Mouse (Mus musculus) limb, embryonic 12.5 days (tissue): Measurements from ENCODE around the gene Olfr1443. TPM values are rescaled to one million over a fixed set of nuclear protein-coding genes. Genes with fewer than 3 reads are reported as not detected.
"Not testable (repeated sequence)": the region's sequence is repeated elsewhere in the genome, so short reads cannot be mapped to it uniquely, and the experiment has no call there.

Experiments used
- ATAC-seq: fragments of 200-750 bp; cut with Nextera tagmentation; 2 replicates; pipeline ENCODE4 v1.8.0; 2017; ENCODE audit warnings: low read depth, moderate TSS enrichment; ENCODE audit not compliant: insufficient number of reproducible peaks, insufficient read depth, low FRiP score, low TSS enrichment
- H3K27ac ChIP-seq: fragments of 300-500 bp; sonication (generic); 2 replicates; pipeline ENCODE4 v1.5.1; 2016; ENCODE audit warnings: mild to moderate bottlenecking, moderate library complexity
- H3K27me3 ChIP-seq: fragments of 300-500 bp; sonication (generic); 2 replicates; pipeline ENCODE4 v1.6.1; 2016; ENCODE audit warnings: mild to moderate bottlenecking, moderate library complexity
- H3K36me3 ChIP-seq: fragments of 300-500 bp; sonication (generic); 2 replicates; pipeline ENCODE4 v1.6.1; 2016; ENCODE audit warnings: mild to moderate bottlenecking, moderate library complexity
- H3K4me1 ChIP-seq: fragments of 300-500 bp; sonication (generic); replicated peaks from 2 replicates; pipeline ENCODE4 v1.6.1; 2016
- H3K4me2 ChIP-seq: fragments of 300-500 bp; sonication (generic); 2 replicates; pipeline ENCODE4 v1.6.1; 2016; ENCODE audit warnings: mild to moderate bottlenecking, moderate library complexity
- H3K4me3 ChIP-seq: fragments of 300-500 bp; sonication (generic); replicated peaks from 2 replicates; pipeline ENCODE4 v1.5.1; 2016; ENCODE audit warnings: mild to moderate bottlenecking
- H3K9ac ChIP-seq: fragments of 300-500 bp; sonication (generic); replicated peaks from 2 replicates; pipeline ENCODE4 v1.6.1; 2016; ENCODE audit warnings: mild to moderate bottlenecking, moderate library complexity
- H3K9me3 ChIP-seq: fragments of 300-500 bp; sonication (generic); 2 replicates; pipeline ENCODE4 v1.6.1; 2016; ENCODE audit warnings: mild to moderate bottlenecking, moderate library complexity
- WGBS: fragments of 180-500 bp; shearing (Covaris S2); methylation state at CpG from one replicate; pipeline ENCODE4 v1.1.7; 2016; 5-methylcytosine and 5-hydroxymethylcytosine counted together
- polyA plus RNA-seq: library from polyadenylated mRNA; unstranded; fragments of >200 nt; fragmentation: Nextera tagmentation; extraction: Ambion mirVana; gene quantifications from 2 replicates; pipeline ENCODE4 v1.2.1, GENCODE M21; 2016

The Olfr1443 gene
- not detected in 2 replicates for polyA plus RNA-seq

DNA sequence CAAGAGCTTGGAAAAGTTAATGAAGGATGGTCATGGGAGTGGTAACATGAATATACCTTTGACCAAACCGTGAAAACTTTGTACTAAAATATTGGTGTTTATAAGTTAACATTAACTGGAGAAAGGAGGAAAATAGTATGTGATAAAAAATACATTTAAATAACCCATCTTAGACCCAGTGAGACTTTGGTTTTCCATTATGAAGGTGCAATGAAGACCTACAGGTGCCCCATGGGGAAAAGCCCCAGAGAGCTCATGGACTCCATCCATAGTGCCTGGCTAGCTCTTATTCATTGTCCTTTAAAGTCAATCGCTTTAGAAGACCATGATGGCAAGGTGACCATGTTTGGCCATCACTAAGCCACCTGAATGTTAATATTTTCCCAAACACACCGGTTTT is at the start of gene Olfr1443:
Gene Olfr1443, plus strand, starts transcription at position 301 of the 400 bp plus-strand sequence.
- Histone ChIP-seq H3K4me2 (no peak within 1 kb of the TSS), H3K9ac (no peak within 1 kb of the TSS), H3K4me3 (no peak within 1 kb of the TSS), H3K4me1 (no peaks in the 10 kb centered on the region), H3K27me3 (no peaks in the 10 kb centered on the region), H3K36me3 (no peaks in the 10 kb centered on the region), H3K9me3 (no peaks in the 10 kb centered on the region), H3K27ac (no peak within 1 kb of the TSS)
- ATAC-seq, result no peak
- WGBS, result 66% methylated on average over 3 of the region's 3 CpGs

DNA sequence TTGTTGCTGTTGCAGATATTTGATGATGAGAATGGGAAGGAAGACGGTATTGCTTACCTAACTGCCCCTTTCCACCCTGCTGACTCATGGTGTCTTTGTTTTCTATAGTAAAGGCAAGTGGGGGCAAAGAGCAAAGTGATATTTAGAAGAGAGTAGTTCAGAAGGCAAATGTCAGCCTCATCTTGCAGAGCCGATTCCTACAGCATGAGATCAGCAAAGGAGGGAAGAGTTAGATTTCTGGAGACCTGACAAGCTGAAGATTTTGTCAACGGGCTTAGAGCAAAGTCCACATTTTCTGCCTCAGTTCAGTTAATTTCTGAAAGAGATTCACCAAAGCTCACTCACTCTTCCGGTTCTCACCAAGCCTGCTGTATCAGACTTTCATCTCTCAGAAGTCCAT is 44.7 kb upstream of the Olfr1443 start, which contains the start of gene Glyat:
Gene Glyat, plus strand, starts transcription at position 133 of the 400 bp plus-strand sequence.
- ATAC-seq, result no peak

DNA sequence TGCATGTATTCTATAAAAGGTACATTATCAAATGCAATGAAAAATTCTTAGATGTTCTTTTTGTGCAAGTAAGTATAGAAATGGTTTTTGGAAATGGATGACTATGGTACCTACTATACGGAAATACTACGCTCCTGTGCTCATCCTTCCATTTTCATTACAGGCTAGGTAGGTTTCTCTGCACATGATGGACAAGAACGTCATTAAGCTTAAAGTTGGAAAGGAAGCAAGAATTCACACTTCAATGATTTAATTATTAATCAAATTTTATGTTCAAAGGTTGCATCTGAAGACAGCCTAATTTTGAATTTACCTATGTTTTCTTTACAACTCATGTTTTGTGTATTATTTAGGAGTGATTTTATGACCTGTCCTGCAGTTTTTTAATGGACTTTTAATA is 43.7 kb upstream of the Olfr1443 start:
- Histone ChIP-seq H3K27me3 (no peaks in the 10 kb centered on the region), H3K4me3 (no peak overlapping the region), H3K4me1 (no peaks in the 10 kb centered on the region), H3K9ac (no peak overlapping the region), H3K27ac (no peak overlapping the region), H3K9me3 (no peaks in the 10 kb centered on the region), H3K4me2 (no peak overlapping the region), H3K36me3 (no peaks in the 10 kb centered on the region)
- ATAC-seq, result no peak
- 83% methylated on average over 3 of the region's 3 CpGs for WGBS

More for the DNA sequence above, 44.7 kb upstream of the Olfr1443 start, which contains the start of gene Glyat:
- no peaks in the 10 kb centered on the region for H3K27me3 ChIP-seq
- WGBS, result 80% methylated on average over 4 of the region's 4 CpGs
- no peak within 1 kb of the TSS for H3K9ac ChIP-seq
- H3K4me2 ChIP-seq, result no peak within 1 kb of the TSS
- no peaks in the 10 kb centered on the region for H3K9me3 ChIP-seq
- H3K4me1 ChIP-seq, result no peaks in the 10 kb centered on the region
- H3K36me3 ChIP-seq, result no peaks in the 10 kb centered on the region
- no peak within 1 kb of the TSS for H3K27ac ChIP-seq
- no peak within 1 kb of the TSS for H3K4me3 ChIP-seq

DNA sequence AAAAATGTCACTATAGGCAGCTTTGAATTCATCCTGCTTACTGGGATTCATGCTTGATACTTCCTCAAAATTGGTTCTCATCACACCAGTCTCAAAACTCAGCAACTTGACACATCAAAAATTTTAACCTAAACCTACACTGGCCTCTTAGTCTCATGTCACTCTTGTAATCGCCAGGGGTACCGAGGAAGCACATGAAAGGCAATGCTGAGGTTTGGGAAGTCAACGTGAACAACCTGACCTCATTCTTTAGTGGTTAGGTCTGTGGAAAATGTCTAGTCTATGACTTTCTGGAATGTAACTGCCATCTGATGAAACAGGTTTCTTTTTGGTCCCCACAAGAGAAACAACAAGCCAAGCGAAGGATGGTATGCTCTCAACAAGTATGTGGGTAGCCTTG is 42.9 kb upstream of the Olfr1443 start:
- H3K4me3 ChIP-seq, result no peak overlapping the region
- H3K27me3 ChIP-seq, result no peaks in the 10 kb centered on the region
- no peak for ATAC-seq
- WGBS, result 86% methylated on average over 4 of the region's 4 CpGs
- no peak overlapping the region for H3K9ac ChIP-seq
- no peaks in the 10 kb centered on the region for H3K36me3 ChIP-seq
- H3K4me2 ChIP-seq, result no peak overlapping the region
- H3K4me1 ChIP-seq, result no peaks in the 10 kb centered on the region
- no peaks in the 10 kb centered on the region for H3K9me3 ChIP-seq
- no peak overlapping the region for H3K27ac ChIP-seq

DNA sequence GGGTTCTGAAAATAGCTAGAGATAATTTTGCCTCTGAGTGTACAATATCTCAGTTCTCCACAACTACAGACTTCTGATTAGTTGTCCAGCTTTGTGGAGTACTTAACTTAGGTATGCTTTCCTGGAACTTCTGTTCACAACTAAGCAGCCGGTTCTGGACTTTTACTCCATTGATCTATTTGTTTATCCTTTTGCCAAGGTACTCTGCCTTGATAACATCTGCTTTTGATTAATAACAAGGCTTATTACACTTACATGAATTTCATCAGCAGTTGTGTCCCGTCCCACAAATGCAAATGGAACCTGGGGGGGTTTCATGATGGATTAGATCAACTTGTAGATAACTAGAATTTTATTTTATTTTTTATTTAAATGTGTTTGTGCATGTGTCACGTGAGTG is 41.0 kb upstream of the Olfr1443 start:
- no peak overlapping the region for H3K4me3 ChIP-seq
- 74% methylated on average over 3 of the region's 3 CpGs for WGBS

DNA sequence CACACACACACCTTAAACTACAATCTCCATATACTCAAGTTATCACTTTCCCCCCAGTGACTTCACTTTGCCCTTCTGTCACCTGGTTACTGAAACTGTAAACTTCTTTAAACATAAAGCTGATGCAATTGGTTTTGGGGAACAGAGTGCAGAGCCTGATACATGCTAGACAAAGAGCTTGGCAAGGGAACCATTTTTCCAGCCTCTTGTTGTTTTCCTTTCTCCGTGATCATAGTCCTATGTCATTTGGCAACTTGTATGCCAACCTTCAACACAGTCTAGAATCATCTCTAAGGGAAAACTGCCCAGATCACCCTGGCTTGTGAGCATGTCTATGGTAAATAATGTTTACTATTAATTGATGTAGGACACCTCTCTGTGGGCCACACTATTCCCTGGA is 39.9 kb upstream of the Olfr1443 start:
- WGBS, result 69% methylated on average over 1 of the region's 1 CpGs
- Histone ChIP-seq H3K4me3 (no peak overlapping the region), H3K36me3 (no peaks in the 10 kb centered on the region), H3K9ac (no peak overlapping the region), H3K4me1 (no peaks in the 10 kb centered on the region), H3K27me3 (no peaks in the 10 kb centered on the region), H3K9me3 (no peaks in the 10 kb centered on the region), H3K27ac (no peak overlapping the region), H3K4me2 (no peak overlapping the region)
- no peak for ATAC-seq

More for the DNA sequence above, 41.0 kb upstream of the Olfr1443 start:
- Histone ChIP-seq H3K36me3 (no peaks in the 10 kb centered on the region), H3K9ac (no peak overlapping the region), H3K4me2 (no peak overlapping the region), H3K9me3 (no peaks in the 10 kb centered on the region), H3K27ac (no peak overlapping the region), H3K4me1 (no peaks in the 10 kb centered on the region), H3K27me3 (no peaks in the 10 kb centered on the region)
- ATAC-seq, result no peak

DNA sequence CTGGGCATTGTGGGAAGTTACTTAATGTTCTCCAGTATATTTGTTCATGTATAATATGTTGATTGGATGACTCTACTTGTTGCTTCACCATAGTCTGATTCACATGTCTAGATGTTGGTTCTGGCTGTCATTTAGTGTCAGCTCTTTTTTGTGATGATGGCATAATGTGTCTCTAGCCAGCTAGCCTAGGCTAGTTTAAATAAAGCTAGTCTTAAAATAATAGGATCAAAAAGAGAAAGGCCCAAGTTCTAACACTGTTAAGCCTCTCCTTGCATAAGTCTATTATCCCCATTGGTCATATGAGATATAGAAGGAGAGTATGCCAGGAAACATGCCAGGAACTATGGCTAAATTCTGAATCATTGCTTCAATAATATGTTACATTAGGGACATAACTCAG is 28.4 kb upstream of the Olfr1443 start:
- Histone ChIP-seq H3K9ac (no peak overlapping the region), H3K27ac (no peak overlapping the region), H3K4me1 (no peaks in the 10 kb centered on the region), H3K36me3 (no peaks in the 10 kb centered on the region), H3K9me3 (no peaks in the 10 kb centered on the region), H3K4me2 (no peak overlapping the region), H3K27me3 (no peaks in the 10 kb centered on the region), H3K4me3 (no peak overlapping the region)
- ATAC-seq, result no peak

DNA sequence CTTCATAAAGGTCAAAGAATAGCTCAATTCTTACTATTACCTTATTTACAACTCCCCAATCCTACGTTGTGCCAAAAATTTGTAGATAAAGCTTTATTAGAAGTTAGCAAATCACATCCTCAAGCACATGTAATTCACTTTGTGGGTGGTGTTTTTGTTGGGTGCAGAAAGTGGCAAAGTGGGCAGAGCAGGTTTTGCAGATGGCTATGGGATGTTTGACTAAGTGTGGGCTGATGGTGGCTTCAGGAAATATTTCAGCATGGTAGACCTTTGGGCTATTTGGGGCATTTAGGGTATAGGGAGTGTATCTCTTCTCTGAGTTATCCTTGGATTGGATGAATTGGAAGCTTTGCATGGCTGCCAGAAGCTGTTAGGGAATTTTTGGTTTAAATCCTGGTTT is 11.8 kb upstream of the Olfr1443 start:
- Histone ChIP-seq H3K4me1 (no peaks in the 10 kb centered on the region), H3K27me3 (no peaks in the 10 kb centered on the region), H3K4me2 (no peak overlapping the region), H3K9ac (no peak overlapping the region), H3K36me3 (no peaks in the 10 kb centered on the region), H3K4me3 (no peak overlapping the region), H3K27ac (no peak overlapping the region), H3K9me3 (peaks cover 10% of the 10 kb centered on the region; the same call in 1 of the 2 replicates)
- no peak for ATAC-seq
- WGBS, result 79% methylated on average over 1 of the region's 1 CpGs

DNA sequence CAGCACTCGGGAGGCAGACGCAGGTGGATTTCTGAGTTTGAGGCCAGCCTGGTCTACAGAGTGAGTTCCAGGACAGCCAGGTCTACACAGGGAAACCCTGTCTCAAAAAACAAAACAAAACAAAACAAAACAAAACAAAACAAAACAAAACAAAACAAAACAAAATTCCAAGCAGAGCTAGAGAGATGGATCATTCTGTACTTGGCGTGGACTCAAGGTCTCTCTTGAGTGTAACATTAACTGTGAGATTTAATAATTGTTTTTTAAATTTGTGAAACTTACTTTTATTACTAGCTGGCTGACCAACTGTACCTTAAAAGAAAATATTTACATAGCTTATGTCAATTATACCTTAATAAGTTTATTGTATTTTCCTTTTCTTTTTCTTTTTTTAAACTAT is 9.3 kb upstream of the Olfr1443 start:
- H3K4me3 ChIP-seq, H3K27ac ChIP-seq, ATAC-seq, H3K9ac ChIP-seq, H3K9me3 ChIP-seq, H3K4me2 ChIP-seq, H3K27me3 ChIP-seq, H3K36me3 ChIP-seq, H3K4me1 ChIP-seq: not testable (repeated sequence)
- WGBS, result 85% methylated on average over 3 of the region's 3 CpGs

DNA sequence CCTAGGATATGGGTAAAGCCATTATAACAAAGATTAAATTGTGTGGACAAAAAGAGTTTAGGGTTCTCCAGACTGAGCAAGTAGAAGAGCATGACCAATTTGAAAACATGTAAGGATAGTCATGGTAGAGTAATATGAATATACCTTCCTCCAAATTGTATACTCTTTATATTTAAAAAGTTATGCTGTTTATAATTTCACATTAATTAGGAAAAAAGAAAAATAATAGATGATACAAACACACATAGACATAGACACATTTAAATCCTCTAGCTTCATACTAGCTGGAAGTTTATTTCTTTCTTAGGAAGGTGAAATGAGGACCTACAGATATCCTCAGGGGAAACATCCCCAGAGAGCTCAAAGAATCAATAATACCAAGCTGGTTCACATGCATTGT is 7.8 kb upstream of the Olfr1443 start, which contains the start of gene Olfr1442:
Gene Olfr1442, plus strand, starts transcription at position 301 of the 400 bp plus-strand sequence.
- Histone ChIP-seq H3K4me2 (no peak within 1 kb of the TSS), H3K9ac (no peak within 1 kb of the TSS), H3K9me3 (no peaks in the 10 kb centered on the region), H3K4me3 (no peak within 1 kb of the TSS), H3K36me3 (no peaks in the 10 kb centered on the region), H3K27ac (no peak within 1 kb of the TSS), H3K27me3 (no peaks in the 10 kb centered on the region), H3K4me1 (no peaks in the 10 kb centered on the region)
- ATAC-seq, result no peak

DNA sequence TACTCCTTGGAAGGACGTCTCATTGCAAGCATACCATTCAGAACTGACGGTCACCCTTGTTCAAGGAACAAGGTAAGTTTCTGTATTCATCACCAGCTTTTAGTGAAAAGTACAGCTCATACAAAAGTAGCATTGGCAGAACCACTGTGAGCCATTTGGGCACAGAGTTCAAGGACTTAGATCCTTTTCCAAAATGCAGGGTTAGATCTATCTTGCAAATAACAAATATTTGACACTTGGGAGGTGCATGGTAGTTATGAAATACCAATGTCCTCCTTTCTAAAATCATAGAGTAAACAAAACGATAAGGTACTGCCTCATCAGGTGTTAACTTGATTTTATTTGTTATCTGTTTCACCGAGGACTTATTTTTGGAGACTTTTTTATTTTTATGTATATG is 6.9 kb upstream of the Olfr1443 start:
- 78% methylated on average over 4 of the region's 4 CpGs for WGBS

DNA sequence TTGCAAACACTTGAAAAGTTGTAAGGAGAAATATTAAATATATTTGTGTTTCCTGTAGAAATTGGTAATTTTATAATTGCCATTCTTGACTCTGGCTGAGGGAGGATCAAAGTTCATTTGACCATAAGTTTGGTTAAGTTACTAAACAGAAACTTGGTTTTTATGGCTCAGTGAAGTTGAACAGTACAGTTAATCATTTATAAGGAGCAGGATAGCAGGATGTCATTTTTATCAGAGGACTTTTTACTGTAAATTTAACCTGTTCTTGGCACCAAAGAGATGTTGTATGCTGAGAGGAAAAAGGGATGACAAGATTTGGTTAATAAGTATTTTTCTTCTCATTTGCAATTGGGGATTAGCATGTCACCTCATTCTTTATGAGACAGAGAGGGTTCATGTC is 6.7 kb downstream of the Olfr1443 start:
- H3K9me3 ChIP-seq, result no peaks in the 10 kb centered on the region
- no peak overlapping the region for H3K9ac ChIP-seq
- H3K4me1 ChIP-seq, result no peaks in the 10 kb centered on the region
- H3K27me3 ChIP-seq, result no peaks in the 10 kb centered on the region
- no peak for ATAC-seq
- H3K27ac ChIP-seq, result no peak overlapping the region
- no peak overlapping the region for H3K4me2 ChIP-seq
- no peak overlapping the region for H3K4me3 ChIP-seq
- no peaks in the 10 kb centered on the region for H3K36me3 ChIP-seq

More for the DNA sequence above, 6.9 kb upstream of the Olfr1443 start:
- H3K27me3 ChIP-seq, result no peaks in the 10 kb centered on the region
- no peaks in the 10 kb centered on the region for H3K9me3 ChIP-seq
- no peak overlapping the region for H3K4me2 ChIP-seq
- ATAC-seq, result no peak
- H3K36me3 ChIP-seq, result no peaks in the 10 kb centered on the region
- H3K4me1 ChIP-seq, result no peaks in the 10 kb centered on the region
- no peak overlapping the region for H3K9ac ChIP-seq
- H3K27ac ChIP-seq, result no peak overlapping the region
- no peak overlapping the region for H3K4me3 ChIP-seq
